Mouse (Mus musculus): ENCODE results near the gene Dgkz.

DNA sequence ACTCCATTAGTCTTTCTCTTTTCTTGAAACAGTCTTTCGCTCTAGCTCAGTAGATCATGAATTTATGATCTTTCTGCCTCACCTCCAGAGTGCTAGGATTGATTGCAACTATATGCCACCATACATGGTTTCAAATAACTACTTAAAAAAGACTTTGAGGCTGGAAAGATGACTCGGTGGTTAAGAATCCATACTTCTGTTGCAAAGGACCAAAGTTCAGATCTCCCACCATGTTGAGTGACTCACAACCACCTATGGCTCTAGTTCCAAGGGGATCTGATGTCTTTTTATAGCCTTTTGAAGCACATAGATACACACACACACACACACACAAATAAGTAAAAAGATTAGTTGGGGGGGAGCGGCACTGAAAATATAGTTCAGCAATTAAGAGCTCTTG, 80.3 kb downstream of the Dgkz start:
- TF ChIP-seq HCFC1 (IDR thresholded peaks at IDR 0.05; ENCODE audit: borderline replicate concordance, insufficient read depth, low read length): no peak
- no peak for TF ChIP-seq ZNF384 (IDR thresholded peaks at IDR 0.05; ENCODE audit: low read depth, low read length)

Measured in ES-E14 (cell line).